Mouse (Mus musculus) adrenal gland, adult 2 months (tissue): ENCODE measurements around the gene Sord. TPM values are rescaled to one million over a fixed set of nuclear protein-coding genes. Genes with fewer than 3 reads are reported as not detected.
"Not testable (repeated sequence)": the region's sequence is repeated elsewhere in the genome, so short reads cannot be mapped to it uniquely, and the experiment has no call there.

Source experiments
- DNase-seq: peaks from one replicate; pipeline ENCODE4 v3.0.0; 2021
- long read RNA-seq: library from polyadenylated mRNA; stranded (forward); transcript quantifications from one replicate; pipeline ENCODE4 v2.0.0, GENCODE M21; 2021
- polyA plus RNA-seq: library from polyadenylated mRNA; depleted of rRNA; stranded (reverse); fragments of >200 nt; gene quantifications from 2 replicates; pipeline ENCODE4 v1.2.3, GENCODE M21; 2012; rRNA removed
- total RNA-seq, 2 experiments: library from RNA; stranded (reverse); gene quantifications; 2 replicates each; pipeline ENCODE4 v1.2.3; 2021

Sord gene
- total RNA-seq (100 to 1,000 TPM in 1 of 2 experiments, 10 to 100 TPM in 1; 57.2 to 112 TPM), polyA plus RNA-seq (10.3 and 10.5 TPM in 2 replicates)
- long read RNA-seq, transcript Sord-201 (9 exons, 2,352 nt): major isoform, 71 of 74 reads
- long read RNA-seq, partial matches to known transcripts: 1 of 74 reads
- long read RNA-seq, other reads (novel, unspliced or antisense): 2 of 74 reads

GRCm38 (mm10) chr2:122234611-122235288 lies at the start of gene Sord:
Gene Sord, plus strand, starts transcription at chr2:122234749.
- DNase-seq: peak; percentile 89

GRCm38 (mm10) chr2:122185086-122185485 lies 49.5 kb upstream of the Sord start:
- DNase-seq: no peak

- no peak for DNase-seq
Measured at GRCm38 (mm10) chr2:122186106-122186505, 48.4 kb upstream of the Sord start, which contains the start of the genes Patl2 and Terb2. Gene Patl2, minus strand, starts transcription at chr2:122186189. Gene Terb2, plus strand, starts transcription at chr2:122186272.

- DNase-seq: no peak
Measured at GRCm38 (mm10) chr2:122186751-122187150, 47.8 kb upstream of the Sord start.

- DNase-seq: no peak
Measured at GRCm38 (mm10) chr2:122191849-122192248, 42.7 kb upstream of the Sord start.

- no peak for DNase-seq
Measured at GRCm38 (mm10) chr2:122194509-122194929, 40.0 kb upstream of the Sord start.

GRCm38 (mm10) chr2:122201501-122201900 lies 33.0 kb upstream of the Sord start:
- peak; percentile 40 for DNase-seq

- no peak for DNase-seq
Measured at GRCm38 (mm10) chr2:122206440-122207107, 28.0 kb upstream of the Sord start.

GRCm38 (mm10) chr2:122210534-122211228 lies 23.9 kb upstream of the Sord start:
- no peak for DNase-seq

- not testable (repeated sequence) for DNase-seq
Measured at GRCm38 (mm10) chr2:122217075-122217474, 17.5 kb upstream of the Sord start.

GRCm38 (mm10) chr2:122218234-122218633 lies 16.3 kb upstream of the Sord start:
- no peak for DNase-seq

GRCm38 (mm10) chr2:122221378-122221777 lies 13.2 kb upstream of the Sord start:
- no peak for DNase-seq

GRCm38 (mm10) chr2:122221798-122222197 lies 12.8 kb upstream of the Sord start:
- DNase-seq: no peak

- no peak for DNase-seq
Measured at GRCm38 (mm10) chr2:122222272-122222671, 12.3 kb upstream of the Sord start.

- DNase-seq: no peak
Measured at GRCm38 (mm10) chr2:122223654-122224053, 10.9 kb upstream of the Sord start.

- no peak for DNase-seq
Measured at GRCm38 (mm10) chr2:122230395-122230794, 4.2 kb upstream of the Sord start.

- no peak for DNase-seq
Measured at GRCm38 (mm10) chr2:122231616-122232015, 2.9 kb upstream of the Sord start.

GRCm38 (mm10) chr2:122233341-122233740 lies 1.2 kb upstream of the Sord start:
- no peak for DNase-seq

- peak; percentile 49 for DNase-seq
Measured at GRCm38 (mm10) chr2:122233759-122234557, 591 bp upstream of the Sord start.

GRCm38 (mm10) chr2:122235425-122235824 lies 876 bp downstream of the Sord start:
- peak; percentile 42 for DNase-seq

GRCm38 (mm10) chr2:122236321-122236720 lies 1.8 kb downstream of the Sord start:
- DNase-seq: no peak
